Mouse (Mus musculus) kidney, postnatal 36 days (tissue): Measurements from ENCODE around the gene Nrip2.
"Not testable (repeated sequence)": the region's sequence is repeated elsewhere in the genome, so short reads cannot be mapped to it uniquely, and the experiment has no call there.

Experiments
- DNase-seq, 2 experiments: peaks; one replicate each; pipeline ENCODE4 v3.0.0; 2021 to 2022; ENCODE audit warnings: mixed read lengths in 2 of 2

The Nrip2 gene

DNA sequence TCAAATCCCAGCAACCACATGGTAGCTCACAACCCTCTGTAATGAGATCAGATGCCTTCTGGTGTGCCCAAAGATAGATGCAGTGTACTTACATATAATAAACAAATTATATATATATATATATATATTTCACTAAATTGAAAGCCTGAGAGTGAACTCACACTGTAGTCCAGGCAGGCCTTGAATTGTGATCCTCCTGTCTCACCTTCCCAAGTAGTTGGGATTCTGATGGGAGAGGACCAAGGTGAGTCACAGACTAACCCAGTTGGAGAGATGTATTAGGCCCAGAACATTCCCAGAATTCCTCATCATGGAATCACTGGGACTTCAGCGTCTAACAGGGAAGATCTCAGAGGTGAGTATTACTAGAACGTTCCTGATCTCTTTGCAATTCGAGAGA lies at the start of gene Nrip2:
Nrip2 (plus strand) TSS at position 301 of the 400 bp plus-strand sequence.
- no peak for DNase-seq

DNA sequence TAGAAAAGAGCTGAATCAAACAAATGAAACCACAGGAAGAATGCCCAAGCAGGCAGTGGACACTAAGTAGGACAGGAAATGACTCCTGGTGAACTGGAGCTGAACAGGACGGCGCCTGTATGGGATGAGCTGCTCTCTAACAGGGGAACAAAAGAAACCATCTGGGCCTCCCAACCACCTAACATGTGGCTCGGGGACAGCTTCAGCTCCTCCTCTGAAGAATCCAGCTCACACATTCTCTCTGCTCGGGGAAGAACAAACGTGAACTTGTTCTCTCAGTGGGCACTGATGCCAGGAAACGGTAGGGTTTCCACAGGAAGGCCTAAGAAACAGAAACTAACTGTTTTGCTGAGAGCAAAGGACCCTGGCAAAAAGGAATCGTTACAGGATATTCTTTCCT lies 49.4 kb upstream of the Nrip2 start:
- no peak for DNase-seq

DNA sequence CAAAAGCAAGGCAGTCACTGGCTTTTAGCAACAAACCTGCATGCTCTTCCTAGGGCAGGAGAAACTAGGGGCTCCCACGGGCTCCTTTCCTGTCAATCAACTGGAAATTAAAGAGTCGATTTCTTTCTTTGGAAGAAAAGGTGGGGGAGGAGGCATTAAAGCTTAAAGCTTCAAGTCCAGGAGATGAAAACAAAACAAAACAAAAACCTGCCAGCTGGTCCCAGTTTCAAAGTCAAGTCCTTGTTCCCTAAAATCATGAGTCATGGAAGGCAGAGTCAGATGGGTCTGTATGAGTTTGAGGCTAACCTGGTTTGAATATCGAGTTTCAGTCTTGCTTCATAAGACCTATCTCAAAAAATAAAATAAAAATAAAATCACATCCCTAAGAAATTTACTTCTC lies 45.0 kb upstream of the Nrip2 start:
- DNase-seq, result no peak

DNA sequence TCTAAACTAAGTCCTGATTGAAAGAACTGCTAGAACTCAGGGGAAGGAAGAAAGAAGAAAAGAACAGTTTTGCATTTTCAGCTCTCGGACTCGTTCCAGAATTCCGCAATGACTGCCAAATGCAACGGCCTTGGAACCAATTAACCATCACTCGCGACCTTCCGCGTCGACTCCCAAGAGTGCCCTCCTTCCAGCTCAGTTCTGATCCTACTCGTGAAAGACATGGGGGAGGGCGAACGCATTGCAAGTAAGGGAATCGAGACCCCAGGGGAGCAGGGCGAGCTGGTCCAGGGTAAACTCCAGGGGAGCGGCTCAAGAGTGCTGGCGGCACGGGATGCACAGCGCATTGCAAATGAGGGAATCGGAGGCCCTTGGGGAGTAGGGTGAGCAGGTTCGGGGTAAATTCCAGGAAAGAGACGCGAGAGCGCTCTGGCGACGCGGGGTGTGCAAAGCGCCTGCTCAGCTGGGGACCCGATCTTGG lies 43.9 kb upstream of the Nrip2 start:
- DNase-seq, result peak; percentile 59 to 73

DNA sequence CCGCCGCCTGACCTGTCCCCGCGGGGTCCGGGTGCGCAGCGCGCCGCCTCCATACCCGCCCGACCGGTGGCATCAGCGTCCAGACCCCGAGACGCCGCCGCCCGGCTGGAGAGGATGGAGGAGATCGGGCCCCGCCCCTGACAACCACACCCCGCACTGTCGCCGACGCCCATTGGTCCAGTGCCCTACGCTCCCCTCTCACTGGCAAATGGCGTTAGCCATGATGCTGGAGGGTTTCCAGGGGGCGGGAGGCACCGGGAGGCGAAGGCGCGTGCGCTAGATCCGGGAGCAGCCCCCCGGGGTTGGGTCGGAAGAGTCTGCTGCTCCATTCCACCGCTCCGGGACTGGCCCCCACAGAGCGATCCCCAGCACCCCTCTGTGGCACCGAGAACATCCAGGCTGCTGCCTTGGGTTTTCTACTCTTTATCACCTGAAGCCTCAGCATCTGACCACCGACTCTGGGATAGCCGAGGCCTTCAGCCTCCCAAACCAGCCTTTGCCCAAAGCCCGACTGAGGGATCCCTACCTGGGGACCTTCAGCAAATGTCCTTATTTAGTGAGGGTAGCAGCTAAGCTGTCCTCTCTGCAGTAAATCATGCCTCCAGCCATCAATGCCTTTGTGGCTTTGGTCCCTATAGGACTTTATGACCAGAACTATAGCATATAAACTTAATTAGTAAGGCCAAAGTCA lies 43.2 kb upstream of the Nrip2 start, which contains the start of gene Tulp3:
Tulp3 (minus strand) TSS at position 126 of the 691 bp plus-strand sequence.
- DNase-seq, result peak; percentile 97 to 98

DNA sequence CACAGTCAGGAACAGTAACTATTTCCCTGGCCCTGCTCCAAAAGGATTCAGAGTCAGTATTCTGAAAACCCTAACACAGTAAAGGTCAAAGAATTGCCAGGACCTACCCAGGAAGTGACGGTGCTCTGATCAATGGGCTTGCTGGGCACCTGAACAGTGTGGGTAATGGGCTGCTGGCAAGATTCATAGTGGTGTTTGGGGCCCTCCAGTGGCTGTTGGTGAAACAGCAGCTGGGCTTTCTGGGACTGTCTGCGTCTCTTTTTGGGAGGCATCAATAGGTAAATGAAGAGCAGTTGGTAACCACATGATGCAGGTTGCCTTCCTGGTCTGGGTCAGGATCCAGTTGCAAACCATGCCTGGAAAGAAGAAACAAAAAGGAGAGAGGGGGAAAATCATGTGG lies 40.1 kb upstream of the Nrip2 start:
- peak; percentile 68 to 83 for DNase-seq

DNA sequence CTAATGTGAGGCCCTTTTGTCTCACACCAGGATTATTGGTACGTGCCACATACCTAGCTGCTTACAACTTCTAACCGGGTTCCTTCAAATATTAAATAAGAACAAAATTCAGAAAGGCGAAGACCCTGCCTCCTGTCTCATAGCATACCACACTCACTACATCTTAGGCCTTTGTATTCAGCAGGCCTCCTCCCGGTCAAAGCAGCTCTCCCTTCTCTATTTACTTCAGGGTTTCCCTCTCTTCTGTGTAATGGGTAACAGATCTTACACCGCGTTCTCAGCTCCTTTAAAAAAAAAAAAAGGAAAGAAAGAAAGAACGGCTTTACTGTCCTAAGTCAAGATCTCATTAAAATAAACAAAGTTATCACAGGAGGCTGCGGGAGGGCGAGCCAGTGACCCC lies 37.2 kb upstream of the Nrip2 start:
- DNase-seq, result no peak

DNA sequence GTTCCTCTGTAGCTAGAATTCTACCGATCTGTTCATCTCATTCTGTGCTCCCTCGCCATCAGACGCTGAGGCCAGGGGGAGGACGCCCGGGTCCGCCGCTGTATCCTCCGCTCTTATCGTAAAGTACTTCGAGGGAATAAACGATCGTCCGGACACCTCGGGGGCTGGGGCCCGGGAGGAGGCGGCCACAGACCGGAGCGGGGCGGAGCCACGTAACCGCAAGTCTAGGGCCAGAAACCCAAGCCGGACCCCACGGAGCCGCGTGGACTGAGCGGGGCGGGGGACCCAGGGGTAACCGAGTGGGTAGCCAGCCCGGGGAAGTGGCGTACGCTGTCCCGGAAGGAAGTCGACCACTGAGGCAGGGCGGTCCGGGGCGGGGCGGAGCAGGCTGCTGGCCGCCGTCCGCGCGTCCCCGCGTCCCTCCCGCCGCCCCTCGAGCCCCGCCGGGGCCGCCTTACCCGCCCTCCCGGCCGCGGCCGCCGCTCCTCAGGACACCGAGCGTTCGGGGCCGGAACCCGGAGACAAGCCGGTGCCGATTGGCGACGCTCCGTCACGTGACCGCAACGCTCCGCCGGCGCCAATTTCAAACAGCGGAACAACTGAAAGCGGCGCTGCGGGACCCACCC lies 36.6 kb upstream of the Nrip2 start, which contains the start of the genes Rhno1 and Foxm1:
Rhno1 (minus strand) TSS at position 531 of the 626 bp plus-strand sequence.
Foxm1 (plus strand) TSS at position 587 of the 626 bp plus-strand sequence.
- DNase-seq, result peak; percentile 88 to 93

DNA sequence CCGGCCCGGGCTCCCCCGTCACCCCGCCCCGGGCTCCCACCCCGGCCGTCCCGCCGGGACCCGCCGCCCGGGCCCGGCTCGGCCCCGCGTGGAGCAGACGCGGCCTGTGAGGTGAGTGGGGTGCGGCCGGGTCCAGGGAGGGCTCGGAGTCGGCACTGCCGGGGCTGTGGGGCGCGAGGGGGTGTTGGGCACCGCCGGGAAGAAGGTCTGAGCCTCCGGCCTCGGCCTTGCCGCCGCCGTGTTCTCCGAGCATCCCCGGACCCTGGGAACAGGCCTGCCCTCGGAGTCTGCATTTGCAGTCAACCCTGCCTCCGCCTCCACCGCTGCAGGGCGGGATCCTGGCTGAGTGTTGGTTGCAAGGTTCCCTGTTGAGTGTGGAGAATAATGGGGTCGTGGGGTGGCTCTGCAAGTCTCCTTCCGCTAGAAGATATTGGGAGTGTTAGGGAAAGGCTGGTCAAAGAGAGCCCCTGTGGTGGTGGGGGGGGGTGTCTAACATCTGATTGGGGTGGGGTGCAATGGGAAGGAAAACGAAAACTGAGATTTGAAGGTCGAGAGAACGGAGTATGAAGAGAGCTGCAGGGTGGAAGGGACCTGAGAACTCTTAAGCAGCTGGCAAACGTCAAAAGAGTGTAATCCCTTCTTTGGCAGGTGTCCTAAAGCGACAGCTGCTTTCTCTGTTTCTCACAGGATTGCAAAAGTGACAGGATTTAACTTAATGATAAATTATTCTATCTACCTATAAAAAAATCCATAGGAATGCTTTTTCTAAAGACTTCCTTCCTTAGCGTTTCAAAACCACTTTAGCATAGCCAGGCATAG lies 35.9 kb upstream of the Nrip2 start:
- peak in 1 of 2 experiments; percentile 29 for DNase-seq

DNA sequence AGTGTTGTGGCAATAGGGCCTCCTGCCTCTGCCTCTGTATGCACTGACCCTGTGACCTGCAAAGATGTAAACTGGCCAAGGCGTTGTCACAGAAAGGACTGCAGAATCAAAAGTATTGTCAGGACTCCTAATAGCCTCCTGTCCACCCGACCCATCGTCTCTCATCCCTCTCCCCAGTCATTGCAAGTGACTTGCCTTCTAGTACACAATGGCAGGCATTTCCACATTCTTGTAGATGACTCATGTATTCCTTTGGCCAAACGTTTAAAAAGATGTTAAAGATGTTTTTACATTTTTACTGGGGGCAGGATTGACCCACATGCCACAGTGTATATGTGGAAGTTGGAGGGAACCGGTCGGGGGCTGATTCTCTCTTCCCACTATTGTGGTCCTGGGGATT lies 34.4 kb upstream of the Nrip2 start:
- no peak for DNase-seq

DNA sequence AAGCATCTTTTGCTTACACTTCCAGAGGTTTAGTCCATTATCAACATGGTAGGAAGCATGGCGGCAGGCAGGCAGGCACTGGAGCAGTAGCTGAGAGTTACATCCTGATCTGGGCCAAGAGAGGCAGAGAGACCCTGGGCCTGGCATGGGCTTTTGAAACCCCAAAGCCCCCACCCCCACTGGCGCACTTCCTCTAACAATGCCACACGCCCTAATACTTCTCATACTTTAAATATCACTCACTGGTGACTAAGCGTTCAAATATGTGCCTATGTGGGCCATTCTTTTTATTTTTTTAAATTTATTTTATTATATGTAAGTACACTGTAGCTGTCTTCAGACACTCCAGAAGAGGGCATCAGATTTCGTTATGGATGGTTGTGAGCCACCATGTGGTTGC lies 32.6 kb upstream of the Nrip2 start:
- DNase-seq, result no peak

DNA sequence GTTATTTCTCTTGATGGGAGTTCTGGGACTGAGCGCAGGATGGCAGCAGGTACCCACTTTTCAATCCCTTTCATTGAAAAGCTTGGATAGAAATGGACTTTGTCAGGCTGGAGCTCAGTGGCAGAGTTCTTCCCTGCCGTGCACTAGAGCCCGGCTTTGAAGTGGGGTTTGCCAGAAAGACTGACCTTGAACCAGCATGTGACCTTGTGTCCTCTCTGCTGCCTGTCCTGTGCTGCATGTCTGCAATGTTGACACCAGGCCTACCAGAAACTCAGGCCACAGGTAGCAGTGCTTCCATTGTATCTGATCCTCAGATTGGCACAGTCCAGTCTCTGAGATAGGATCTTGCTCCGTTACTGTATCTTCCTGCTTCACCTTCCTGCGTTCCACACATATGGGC lies 29.1 kb upstream of the Nrip2 start:
- DNase-seq, result no peak

DNA sequence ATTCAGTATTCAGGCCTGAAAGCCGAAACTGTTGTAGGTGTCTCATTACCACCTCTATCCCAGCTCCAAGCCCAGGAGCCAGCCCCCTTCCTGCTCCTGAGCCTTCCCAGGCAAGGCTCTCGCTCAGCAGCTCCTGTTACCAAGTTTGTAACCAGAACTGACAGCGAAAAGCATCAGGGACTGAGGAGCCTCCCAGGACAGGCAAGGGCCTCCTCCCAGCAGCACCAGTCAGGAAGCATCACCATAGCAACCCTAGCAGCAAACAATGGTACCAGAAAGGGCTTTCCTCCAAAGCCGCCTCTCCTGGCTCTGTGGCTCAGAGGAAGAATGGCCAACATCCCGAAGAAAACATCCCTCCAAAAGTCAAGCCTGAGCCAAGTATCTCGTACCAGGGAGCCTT lies 23.9 kb upstream of the Nrip2 start, which contains the start of the genes Tex52 and Gm44596:
Tex52 (plus strand) TSS at position 265 of the 400 bp plus-strand sequence.
Gm44596 (plus strand) TSS at position 312 of the 400 bp plus-strand sequence.
- DNase-seq, result peak; percentile 29 to 51

DNA sequence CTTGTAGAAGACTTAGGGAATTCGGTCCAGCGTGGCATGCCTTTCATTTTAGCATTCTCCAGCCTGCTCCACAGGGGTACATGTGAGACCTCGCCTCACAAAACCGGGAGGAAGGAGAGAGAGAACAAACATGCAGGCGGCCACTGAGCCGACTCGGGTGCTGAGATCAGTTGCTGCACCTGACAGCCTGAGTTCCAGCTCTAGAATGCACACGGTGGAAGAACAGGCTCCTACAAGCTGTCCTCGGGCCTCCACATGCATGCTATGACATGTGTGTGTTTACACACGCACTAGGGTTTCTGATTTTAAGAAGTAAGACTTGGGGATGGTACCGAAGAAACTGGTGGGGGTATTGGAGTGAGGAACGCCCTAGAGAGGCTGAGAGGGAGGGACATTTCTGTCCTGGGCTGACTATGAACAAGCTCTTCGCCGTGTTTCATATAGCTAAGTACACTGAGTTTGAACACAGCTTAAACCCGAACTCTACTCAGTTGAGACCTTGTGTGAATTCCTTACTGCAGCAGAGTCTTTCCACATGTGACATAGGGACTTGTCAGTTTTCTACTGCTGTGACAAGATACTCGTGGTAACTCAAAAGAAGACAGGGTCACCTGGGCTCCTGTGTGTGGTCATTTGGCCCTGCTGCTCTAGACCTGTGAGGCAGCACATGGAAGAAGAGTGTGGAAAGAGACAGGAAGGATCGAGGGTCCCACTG lies 22.6 kb upstream of the Nrip2 start:
- no peak for DNase-seq

DNA sequence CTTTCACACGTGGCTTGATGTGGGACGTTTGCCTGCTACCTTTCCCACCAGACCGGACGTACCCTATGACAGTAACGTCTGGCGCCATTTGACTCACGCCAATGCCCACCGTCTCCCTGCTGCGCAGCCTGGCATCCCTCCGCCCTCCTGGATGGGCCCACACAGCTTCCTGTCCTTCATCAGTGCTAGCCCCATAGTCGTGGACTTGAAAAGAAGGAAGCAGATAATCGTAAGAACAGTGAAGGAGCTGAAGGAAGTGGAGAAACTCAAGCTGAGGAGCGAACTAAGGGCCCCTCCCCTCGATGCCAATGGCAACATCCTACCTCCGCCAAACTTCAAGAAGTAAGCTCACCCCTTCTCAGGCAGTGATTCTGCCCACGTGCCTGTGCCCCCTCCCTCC lies 19.5 kb upstream of the Nrip2 start:
- DNase-seq, result no peak

DNA sequence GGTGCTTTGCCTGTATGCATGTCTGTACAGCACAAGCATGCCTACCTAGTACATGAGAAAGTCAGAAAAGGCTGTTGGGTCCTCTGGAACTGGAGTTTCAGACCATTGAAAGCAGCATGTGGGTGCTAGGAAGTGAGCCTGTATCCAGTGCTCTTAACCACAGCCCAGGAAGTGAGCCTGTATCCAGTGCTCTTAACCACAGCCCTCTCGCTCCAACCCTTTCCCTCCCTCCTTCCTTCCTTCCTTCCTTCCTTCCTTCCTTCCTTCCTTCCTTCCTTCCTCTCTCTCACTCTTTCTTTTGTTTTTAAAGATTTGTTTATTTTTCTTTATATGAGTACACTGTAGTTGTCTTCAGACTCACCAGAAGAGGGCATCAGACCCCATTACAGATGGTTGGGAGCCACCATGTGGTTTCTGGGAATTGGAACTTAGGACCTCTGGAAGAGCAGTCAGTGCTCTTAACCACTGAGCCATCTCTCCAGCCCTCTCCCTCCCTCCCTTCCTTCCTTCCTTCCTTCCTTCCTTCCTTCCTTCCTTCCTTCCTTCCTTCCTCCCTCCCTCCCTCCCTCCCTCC lies 18.4 kb upstream of the Nrip2 start:
- not testable (repeated sequence) for DNase-seq

DNA sequence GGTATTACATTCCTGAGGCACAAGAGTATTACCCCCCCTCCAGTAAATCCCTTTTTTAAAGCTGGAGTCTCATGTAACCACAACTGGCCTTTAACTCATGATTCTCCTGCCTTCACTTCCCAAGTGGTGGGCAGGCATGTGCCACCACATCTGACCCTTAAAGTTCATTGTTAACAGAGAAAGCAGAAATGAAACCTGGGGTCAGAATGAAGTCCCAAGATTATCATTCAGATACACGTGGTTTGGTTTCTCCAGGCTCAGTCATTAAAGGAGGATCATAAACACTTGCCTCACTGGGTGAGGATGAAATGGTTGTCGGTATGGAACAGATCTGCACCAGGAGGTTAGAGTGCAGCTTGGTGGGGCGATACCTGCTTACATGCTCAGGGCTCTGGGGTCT lies 17.8 kb upstream of the Nrip2 start:
- no peak for DNase-seq

DNA sequence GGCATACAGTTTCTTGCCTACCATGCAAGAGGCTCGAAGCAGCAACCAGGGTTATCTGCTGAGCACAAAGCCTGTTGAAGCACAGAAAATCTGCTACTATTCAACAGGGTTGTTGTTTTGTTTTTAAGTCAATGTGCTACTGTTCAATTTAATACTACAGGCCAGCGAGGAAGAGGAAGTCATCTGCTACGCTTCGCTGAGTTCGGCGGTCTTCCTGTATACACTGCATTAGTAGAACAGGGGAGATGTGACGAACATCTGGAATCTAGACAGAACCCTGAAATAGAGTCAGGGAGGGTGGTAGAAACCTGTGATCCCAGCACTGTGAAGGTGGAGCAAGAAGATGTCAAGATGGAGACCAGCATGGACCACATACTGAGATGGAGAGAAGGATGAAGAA lies 15.3 kb upstream of the Nrip2 start:
- no peak for DNase-seq

DNA sequence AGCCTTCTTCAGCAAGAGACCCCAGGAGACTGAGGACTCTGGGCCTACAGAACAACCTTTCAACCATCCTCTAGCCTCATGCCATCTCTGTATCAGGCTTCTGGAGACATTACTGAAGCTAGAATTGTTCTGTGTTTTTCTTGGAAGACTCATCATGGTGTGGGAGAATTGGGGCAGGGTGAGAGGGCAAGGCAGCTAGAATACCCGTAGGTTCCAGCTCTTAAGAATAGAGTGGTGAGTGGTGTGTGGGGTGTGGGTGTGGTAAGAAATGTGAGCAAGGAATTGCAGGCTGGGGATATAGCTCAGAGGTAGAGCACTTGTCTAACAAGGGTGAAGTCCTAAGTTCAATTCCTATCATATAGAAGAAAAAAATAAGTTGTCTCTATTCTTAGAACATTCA lies 14.1 kb upstream of the Nrip2 start:
- no peak for DNase-seq

DNA sequence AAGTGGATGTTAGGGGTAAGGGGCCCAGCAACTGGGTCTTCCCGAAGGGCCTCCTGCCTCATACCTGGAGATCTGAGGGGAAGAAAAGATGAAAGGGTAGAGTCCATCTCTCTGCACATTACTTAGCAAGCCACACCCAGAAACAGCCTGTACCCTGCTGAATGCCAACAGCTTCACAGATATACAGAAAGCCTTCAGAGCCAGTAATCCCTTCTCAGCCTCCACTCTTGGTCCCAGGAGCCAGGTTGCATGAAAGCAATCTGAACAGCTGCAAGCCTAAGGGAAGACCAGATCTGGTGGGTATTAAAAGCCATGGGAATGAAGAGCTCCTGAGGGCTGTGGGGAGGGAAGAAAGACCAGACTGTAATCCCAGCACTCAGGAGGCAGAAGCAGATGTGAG lies 9.9 kb upstream of the Nrip2 start:
- no peak for DNase-seq

DNA sequence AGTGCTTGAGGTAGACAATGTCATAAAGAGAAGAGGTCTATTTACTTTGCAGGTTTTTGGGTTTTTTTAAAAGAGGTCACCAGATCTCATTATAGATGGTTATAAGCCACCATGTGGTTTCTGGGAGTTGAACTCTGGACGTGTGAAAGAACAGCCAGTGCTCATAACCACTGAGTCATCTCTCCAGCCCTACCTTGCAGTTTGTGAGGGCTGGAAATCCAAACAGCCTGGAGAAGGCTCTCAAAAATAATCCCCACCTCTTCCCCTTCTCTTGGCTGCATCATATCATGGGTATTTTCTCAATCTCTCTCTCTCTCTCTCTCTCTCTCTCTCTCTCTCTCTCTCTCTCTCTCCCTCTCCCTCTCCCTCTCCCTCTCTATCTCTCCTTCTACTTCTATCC lies 8.4 kb upstream of the Nrip2 start:
- DNase-seq, result no peak

DNA sequence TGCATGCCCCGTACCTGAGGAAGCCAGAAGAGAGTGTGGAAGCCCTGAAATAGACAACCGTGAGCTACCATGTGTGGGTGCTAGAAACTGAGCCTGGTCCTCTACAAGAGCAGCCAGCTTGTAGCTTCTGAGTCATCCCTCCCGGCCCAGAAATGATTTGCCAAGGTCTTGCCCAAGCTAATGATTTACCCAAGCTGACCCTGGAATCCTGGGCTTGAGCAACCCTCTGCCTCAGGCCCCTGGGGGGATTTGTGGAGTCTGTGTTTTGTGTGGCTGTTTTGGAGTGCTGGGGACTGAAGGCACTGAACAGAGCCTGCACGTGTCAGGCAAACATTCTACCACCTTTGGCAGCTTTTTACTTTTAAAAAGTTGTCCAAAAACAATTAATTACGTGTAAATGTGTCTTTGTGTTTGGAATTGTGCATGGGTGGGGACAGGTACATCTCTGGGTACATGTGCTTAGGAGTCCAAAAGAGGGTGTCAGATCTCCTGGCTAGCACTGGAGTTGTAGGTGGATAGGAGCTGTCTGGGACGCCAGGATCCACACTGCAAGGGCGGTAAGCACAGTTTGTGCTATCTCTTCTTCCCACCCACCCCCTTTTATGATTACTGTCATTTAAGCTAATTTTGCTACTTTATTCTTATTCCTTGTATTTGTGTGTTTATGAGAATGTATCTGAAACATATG lies 1.4 kb upstream of the Nrip2 start:
- peak; percentile 77 to 83 for DNase-seq
